Mouse (Mus musculus) forebrain, postnatal 0 days (tissue): Measurements from ENCODE around the gene Gm14862. TPM values are rescaled to one million over a fixed set of nuclear protein-coding genes. Genes with fewer than 3 reads are reported as not detected.

Experiments
- ATAC-seq: fragments of 200-750 bp; cut with Nextera tagmentation; 2 replicates; pipeline ENCODE4 v1.8.0; 2017; ENCODE audit warnings: mild to moderate bottlenecking, moderate library complexity
- DNase-seq: peaks from one replicate; pipeline ENCODE4 v3.0.0-alpha.2; 2015
- H3K27ac ChIP-seq: fragments of 300-500 bp; sonication (generic); 2 replicates; pipeline ENCODE4 v1.5.1; 2014; ENCODE audit warnings: low read depth, mild to moderate bottlenecking, antibody characterized with exemption, low read length, moderate library complexity, mixed read lengths
- H3K27me3 ChIP-seq: fragments of 300-500 bp; sonication (generic); 2 replicates; pipeline ENCODE4 v1.6.1; 2014; ENCODE audit warnings: mild to moderate bottlenecking, low read length, mixed read lengths; ENCODE audit not compliant: insufficient read depth
- H3K36me3 ChIP-seq: fragments of 300-500 bp; sonication (generic); 2 replicates; pipeline ENCODE4 v1.6.1; 2014; ENCODE audit warnings: mild to moderate bottlenecking, moderate library complexity; ENCODE audit not compliant: insufficient read depth
- H3K4me1 ChIP-seq: fragments of 300-500 bp; sonication (generic); 2 replicates; pipeline ENCODE4 v1.6.1; 2014; ENCODE audit warnings: antibody characterized with exemption; ENCODE audit not compliant: insufficient read depth
- H3K4me2 ChIP-seq: fragments of 300-500 bp; sonication (generic); 2 replicates; pipeline ENCODE4 v1.6.1; 2014; ENCODE audit warnings: low read depth, mild to moderate bottlenecking, moderate library complexity
- H3K4me3 ChIP-seq: fragments of 300-500 bp; sonication (generic); 2 replicates; pipeline ENCODE4 v1.5.1; 2014; ENCODE audit warnings: low read depth, low read length, mixed read lengths
- H3K9ac ChIP-seq: fragments of 300-500 bp; sonication (generic); 2 replicates; pipeline ENCODE4 v1.6.1; 2014; ENCODE audit warnings: mild to moderate bottlenecking
- H3K9me3 ChIP-seq: fragments of 300-500 bp; sonication (generic); 2 replicates; pipeline ENCODE4 v1.6.1; 2016; ENCODE audit warnings: low read length
- CTCF ChIP-seq: sonication (generic); IDR thresholded peaks from 2 replicates; pipeline ENCODE4 v1.5.1; 2016; ENCODE audit warnings: antibody characterized with exemption, control low read depth, low read depth
- WGBS: fragments of 180-500 bp; shearing (Covaris S2); extraction: QIAGEN DNeasy Blood & Tissue Kit; methylation state at CpG from one replicate; pipeline ENCODE4 v1.1.7; 2014; 5-methylcytosine and 5-hydroxymethylcytosine counted together
- polyA plus RNA-seq: library from polyadenylated mRNA; unstranded; fragments of >200 nt; fragmentation: Nextera tagmentation; extraction: Ambion mirVana; gene quantifications from 2 replicates; pipeline ENCODE4 v1.2.1, GENCODE M21; 2015
- total RNA-seq: library from RNA; depleted of rRNA; stranded (reverse); fragments of >200 nt; gene quantifications from 2 replicates; pipeline ENCODE4 v1.2.3, GENCODE M21; 2014

Gene Gm14862
- total and polyA plus RNA-seq, 2 experiments from 2014 or later, result not detected

DNA sequence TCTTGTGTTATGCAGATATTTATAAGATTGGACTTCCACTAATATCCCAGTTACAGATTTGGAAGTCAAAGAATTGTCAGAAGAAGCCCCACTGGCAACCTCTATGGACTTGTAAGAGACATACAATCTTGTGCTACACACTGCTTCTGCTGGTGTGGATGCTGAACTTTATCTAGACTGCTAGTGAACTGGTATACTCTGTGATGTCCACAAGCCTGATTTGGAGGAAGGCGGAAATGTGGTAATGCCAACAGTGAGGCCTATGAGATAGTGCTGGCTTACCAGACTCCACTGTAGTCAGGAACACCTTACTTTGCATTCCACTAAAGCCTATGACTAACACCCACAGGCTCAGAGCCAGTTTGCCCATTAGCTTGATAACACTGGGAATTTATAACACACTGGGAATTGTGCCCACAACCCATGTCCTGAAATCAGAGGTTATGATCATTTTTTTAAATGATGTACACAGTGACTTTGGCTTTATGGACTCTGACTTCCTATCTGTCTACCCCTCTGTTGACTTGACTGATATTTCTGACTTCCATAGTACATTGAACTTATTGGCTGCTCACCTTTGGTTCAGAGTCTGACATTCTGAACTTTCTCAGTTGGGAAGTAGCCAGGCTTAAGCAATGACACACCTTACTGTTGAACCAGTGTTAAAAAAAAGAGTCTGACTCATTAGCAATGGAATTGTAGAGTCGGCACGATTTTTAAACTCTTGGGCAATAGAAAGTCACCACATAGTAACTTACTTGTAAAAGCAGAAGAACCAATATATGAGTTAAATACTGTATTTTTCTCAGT, 34.1 kb downstream of the Gm14862 start:
- Histone ChIP-seq H3K4me2 (no peak overlapping the region), H3K9me3 (no peaks in the 10 kb centered on the region), H3K27me3 (no peaks in the 10 kb centered on the region), H3K9ac (no peak overlapping the region), H3K4me1 (no peaks in the 10 kb centered on the region), H3K36me3 (no peaks in the 10 kb centered on the region), H3K27ac (no peak overlapping the region), H3K4me3 (no peak overlapping the region)
- 91% methylated on average over 3 of the region's 3 CpGs for WGBS
- ATAC-seq (no peak), DNase-seq (no peak)
- TF ChIP-seq CTCF, result no peak

DNA sequence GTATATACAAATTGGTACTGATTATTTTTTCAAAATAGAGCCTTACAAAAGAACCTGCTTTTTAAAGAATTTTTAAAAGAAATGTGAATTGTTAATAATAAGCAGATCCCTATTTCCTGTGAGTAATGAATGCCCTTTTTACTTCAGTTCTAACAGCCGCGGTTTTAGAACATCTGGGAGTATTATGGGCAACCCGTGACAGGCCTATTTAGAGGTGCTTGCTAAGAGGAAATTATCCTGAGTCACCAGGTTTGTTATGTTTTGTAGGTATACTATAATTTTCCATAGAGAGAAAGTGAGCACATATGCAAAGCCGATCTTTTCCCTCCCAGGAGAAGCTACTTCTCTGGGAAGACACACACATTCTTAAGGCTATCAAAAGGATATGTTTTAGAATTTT, 35.0 kb downstream of the Gm14862 start:
- Histone ChIP-seq H3K4me1 (no peaks in the 10 kb centered on the region), H3K27me3 (no peaks in the 10 kb centered on the region), H3K9ac (no peak overlapping the region), H3K9me3 (no peaks in the 10 kb centered on the region), H3K36me3 (no peaks in the 10 kb centered on the region), H3K27ac (no peak overlapping the region), H3K4me2 (no peak overlapping the region), H3K4me3 (no peak overlapping the region)
- ATAC-seq (no peak), DNase-seq (no peak)
- WGBS, result 84% methylated on average over 4 of the region's 4 CpGs
- no peak for TF ChIP-seq CTCF

GRCm38 (mm10) chrX:9221206-9221605, 35.5 kb downstream of the Gm14862 start:
- H3K27me3 ChIP-seq, result no peaks in the 10 kb centered on the region
- TF ChIP-seq CTCF, result peak; percentile 56
- ATAC-seq (no peak), DNase-seq (peak; percentile 52)
- H3K27ac ChIP-seq, result no peak overlapping the region
- no peaks in the 10 kb centered on the region for H3K36me3 ChIP-seq
- H3K4me3 ChIP-seq, result no peak overlapping the region
- no peak overlapping the region for H3K9ac ChIP-seq
- H3K4me2 ChIP-seq, result no peak overlapping the region
- 31% methylated on average over 6 of the region's 6 CpGs for WGBS
- H3K9me3 ChIP-seq, result no peaks in the 10 kb centered on the region
- H3K4me1 ChIP-seq, result no peaks in the 10 kb centered on the region

- Histone ChIP-seq H3K27me3 (no peaks in the 10 kb centered on the region), H3K4me3 (no peak overlapping the region), H3K36me3 (no peaks in the 10 kb centered on the region), H3K9ac (no peak overlapping the region), H3K4me1 (no peaks in the 10 kb centered on the region), H3K27ac (no peak overlapping the region), H3K4me2 (no peak overlapping the region), H3K9me3 (no peaks in the 10 kb centered on the region)
- DNase-seq (no peak), ATAC-seq (no peak)
- 91% methylated on average over 3 of the region's 3 CpGs for WGBS
- no peak for TF ChIP-seq CTCF
Observed at GRCm38 (mm10) chrX:9219570-9219969, 37.1 kb downstream of the Gm14862 start.

DNA sequence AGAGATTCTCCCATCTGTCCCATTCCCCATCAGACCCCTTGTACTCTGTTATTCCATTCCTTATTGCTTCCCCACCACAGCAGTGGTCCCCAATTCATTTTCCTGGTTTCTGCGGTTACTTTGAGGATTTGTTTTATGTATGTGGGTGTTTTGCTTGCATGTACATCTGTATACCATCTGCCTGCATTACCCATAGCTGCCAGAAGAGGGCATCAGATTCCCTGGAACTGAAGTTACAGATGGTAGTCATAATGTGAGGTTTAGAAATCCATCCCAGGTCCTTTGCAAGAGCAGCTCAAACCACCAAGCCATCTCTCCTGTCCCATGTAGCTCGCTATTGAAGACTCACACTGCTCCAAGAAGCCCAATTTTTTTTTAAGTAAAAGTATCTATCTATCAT, 40.5 kb downstream of the Gm14862 start:
- 84% methylated on average over 2 of the region's 2 CpGs for WGBS
- no peak for TF ChIP-seq CTCF

GRCm38 (mm10) chrX:9205121-9205520, 51.6 kb downstream of the Gm14862 start:
- H3K4me1 ChIP-seq, result no peaks in the 10 kb centered on the region
- DNase-seq, result no peak
- ATAC-seq, result no peak
- no peak overlapping the region for H3K4me3 ChIP-seq
- no peak overlapping the region for H3K4me2 ChIP-seq
- H3K9ac ChIP-seq, result no peak overlapping the region
- H3K36me3 ChIP-seq, result no peaks in the 10 kb centered on the region
- H3K27me3 ChIP-seq, result no peaks in the 10 kb centered on the region
- no peak overlapping the region for H3K27ac ChIP-seq
- 74% methylated on average over 2 of the region's 2 CpGs for WGBS
- TF ChIP-seq CTCF, result no peak
- H3K9me3 ChIP-seq, result no peaks in the 10 kb centered on the region

More for the DNA sequence above, 40.5 kb downstream of the Gm14862 start:
- Histone ChIP-seq H3K27ac (no peak overlapping the region), H3K4me1 (no peaks in the 10 kb centered on the region), H3K9me3 (no peaks in the 10 kb centered on the region), H3K9ac (no peak overlapping the region), H3K4me2 (no peak overlapping the region), H3K27me3 (no peaks in the 10 kb centered on the region), H3K4me3 (no peak overlapping the region), H3K36me3 (no peaks in the 10 kb centered on the region)
- DNase-seq, result no peak
- no peak for ATAC-seq

- no peak for TF ChIP-seq CTCF
- no peaks in the 10 kb centered on the region for H3K36me3 ChIP-seq
- H3K27ac ChIP-seq, result peak overlapping the region; percentile 50; the same call in 1 of the 2 replicates
- H3K4me1 ChIP-seq, result no peaks in the 10 kb centered on the region
- 45% methylated on average over 7 of the region's 7 CpGs for WGBS
- no peaks in the 10 kb centered on the region for H3K27me3 ChIP-seq
- peak overlapping the region; percentile 47; the same call in 1 of the 2 replicates for H3K4me3 ChIP-seq
- ATAC-seq, result no peak
- H3K9me3 ChIP-seq, result no peaks in the 10 kb centered on the region
- H3K4me2 ChIP-seq, result peak overlapping the region; percentile 58
- DNase-seq, result peak; percentile 15
- H3K9ac ChIP-seq, result 0 out of 2 replicates have a peak overlapping the region, but pooled peaks have one; percentile 14
Observed at GRCm38 (mm10) chrX:9202781-9203405, 53.8 kb downstream of the Gm14862 start.
